Mouse (Mus musculus) left cerebral cortex, postnatal 10 days (tissue): ENCODE results near the gene Olfr503. TPM values are rescaled to one million over a fixed set of nuclear protein-coding genes. Genes with fewer than 3 reads are reported as not detected.
"Not testable (repeated sequence)": the region's sequence is repeated elsewhere in the genome, so short reads cannot be mapped to it uniquely, and the experiment has no call there.

Experiments
- DNase-seq, 2 experiments: peaks; one replicate each; pipeline ENCODE4 v3.0.0; 2021 to 2022; ENCODE audit warnings: low spot score in 2 of 2, mixed read lengths in 1 of 2; ENCODE audit errors: extremely low spot score in 1 of 2
- intact Hi-C: fragments of 180-260 bp; cut with DNase I; formaldehyde crosslinking; loops from one replicate; pipeline ENCODE4 v1.15.1; 2025
- total RNA-seq, 2 experiments: library from RNA; stranded (reverse); gene quantifications; 2 replicates each; pipeline ENCODE4 v1.2.3; 2021

Gene Olfr503
- total RNA-seq = not detected

DNA sequence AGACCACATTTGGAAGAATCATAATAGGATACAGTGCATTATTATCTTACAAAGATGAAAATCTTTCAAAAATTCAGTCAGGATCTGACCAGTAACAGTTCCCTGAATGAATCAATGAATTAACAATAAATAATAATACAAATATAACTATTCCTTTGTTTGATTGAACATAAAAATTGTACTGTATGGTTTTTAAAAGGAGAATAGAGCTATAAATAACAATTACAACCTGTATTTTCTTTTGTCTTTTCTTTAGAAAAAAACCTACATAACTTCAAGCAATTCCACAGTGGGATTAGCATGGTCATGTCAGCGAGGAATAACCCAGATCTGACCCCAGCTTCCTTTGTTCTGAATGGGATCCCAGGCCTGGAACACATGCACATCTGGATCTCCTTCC is at the start of gene Olfr503:
Olfr503 (plus strand) TSS at position 301 of the 400 bp plus-strand sequence.
- intact Hi-C loops = not testable (repeated sequence)

DNA sequence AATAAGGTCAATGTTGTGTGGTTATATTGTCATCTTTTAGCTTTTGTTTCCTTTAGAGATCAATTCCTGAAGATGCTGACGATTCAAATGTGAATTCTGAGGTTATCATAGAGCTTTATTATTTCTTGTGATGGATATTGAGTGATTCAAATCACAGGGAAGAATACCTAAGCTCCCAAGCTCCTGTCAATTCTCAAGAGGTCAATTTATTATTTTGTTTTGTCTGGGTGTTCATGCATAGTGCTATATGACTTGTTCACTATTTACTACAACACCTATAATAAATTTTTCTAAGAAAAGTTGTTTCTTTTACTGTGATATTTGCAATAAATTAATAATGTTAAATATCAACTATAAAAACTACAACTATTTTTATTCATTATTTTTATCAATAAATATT is 19.4 kb upstream of the Olfr503 start, which contains the start of gene Olfr502:
Olfr502 (minus strand) TSS at position 101 of the 400 bp plus-strand sequence.
- no peak for DNase-seq
- intact Hi-C loops = no loop called here

More for the DNA sequence above, at the start of gene Olfr503:
- DNase-seq = not testable (repeated sequence)

GRCm38 (mm10) chr7:108542416-108542815 is 1.9 kb upstream of the Olfr503 start:
- intact Hi-C loops = no loop called here
- DNase-seq = no peak

DNA sequence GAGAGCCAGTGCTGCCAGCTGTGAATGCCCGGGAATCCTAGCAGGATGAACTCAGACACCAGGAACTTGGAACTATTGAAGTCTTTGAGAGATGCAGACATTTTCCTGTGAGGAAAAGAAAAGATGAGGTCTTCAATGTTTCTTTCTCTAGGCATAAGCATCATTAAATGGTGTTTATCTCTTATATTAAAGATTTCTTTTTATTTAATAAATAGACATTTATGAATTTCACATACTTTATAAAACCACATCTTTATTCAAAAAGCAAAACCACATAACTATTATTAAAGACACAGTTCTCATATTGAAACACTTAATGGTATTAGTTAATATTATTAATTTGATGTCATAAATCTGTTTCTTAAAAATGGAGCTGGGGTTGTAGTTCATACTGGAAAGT is 21.4 kb downstream of the Olfr503 start, which contains the start of gene Olfr504:
Olfr504 (minus strand) TSS at position 101 of the 400 bp plus-strand sequence.
- intact Hi-C loops = no loop called here

DNA sequence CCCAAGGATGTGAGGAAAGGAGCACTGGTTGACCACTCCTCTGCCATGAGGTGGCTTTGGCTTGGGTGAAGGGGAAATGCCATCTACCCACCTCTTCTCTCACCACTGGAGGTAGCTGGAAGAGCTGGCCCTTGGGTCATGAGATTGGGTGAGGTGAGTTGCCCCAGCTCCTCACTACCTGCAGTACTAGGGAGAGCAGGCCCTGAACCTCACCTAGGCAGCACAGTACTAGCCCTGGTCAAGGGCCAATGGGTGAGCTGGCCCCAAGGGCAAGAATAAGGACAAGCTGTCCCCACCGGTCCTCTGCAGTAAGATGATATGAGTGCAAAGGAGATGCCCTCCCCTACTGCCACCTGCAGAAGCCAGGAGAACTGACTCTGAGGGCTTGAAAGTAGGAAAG is 45.5 kb downstream of the Olfr503 start:
- no peak for DNase-seq
- intact Hi-C loops = no loop called here

More for the DNA sequence above, 21.4 kb downstream of the Olfr503 start, which contains the start of gene Olfr504:
- no peak for DNase-seq

Other genes with a start within 250 kb of the Olfr503 start
- gene Olfr491, start 231.1 kb upstream of the Olfr503 start, total RNA-seq = not detected
- not detected for gene Olfr492, start 220.9 kb upstream of the Olfr503 start, total RNA-seq
- gene Olfr493, start 197.5 kb upstream of the Olfr503 start, total RNA-seq = not detected
- gene Olfr494, start 179.2 kb upstream of the Olfr503 start, total RNA-seq = not detected
- not detected for gene Olfr495, start 151.4 kb upstream of the Olfr503 start, total RNA-seq
- not detected for gene Olfr497, start 124.1 kb upstream of the Olfr503 start, total RNA-seq
- not detected for gene Olfr498, start 79.2 kb upstream of the Olfr503 start, total RNA-seq
- gene Olfr502, start 19.5 kb upstream of the Olfr503 start, total RNA-seq = not detected
- gene Olfr504, start 21.3 kb downstream of the Olfr503 start, total RNA-seq = not detected
- gene Olfr506, start 66.3 kb downstream of the Olfr503 start, total RNA-seq = not detected
- gene Olfr507, start 77.3 kb downstream of the Olfr503 start, total RNA-seq = not detected
- gene Olfr508, start 85.5 kb downstream of the Olfr503 start, total RNA-seq = not detected
- gene Olfr509, start 107.4 kb downstream of the Olfr503 start, total RNA-seq = not detected
- not detected for gene Olfr510, start 121.9 kb downstream of the Olfr503 start, total RNA-seq
- not detected for gene Olfr512, start 168.8 kb downstream of the Olfr503 start, total RNA-seq
- not detected for gene Olfr513, start 206.4 kb downstream of the Olfr503 start, total RNA-seq